Mouse (Mus musculus): Measurements from ENCODE around the gene Scaf4. TPM values are rescaled to one million over a fixed set of nuclear protein-coding genes. Genes with fewer than 3 reads are reported as not detected.

The Scaf4 gene
- polyA plus RNA-seq, 1 experiment from 2014 or later = 17.5 TPM

Other genes starting within 250 kb of the Scaf4 start
- gene Tiam1, start 140.7 kb downstream of the Scaf4 start, polyA plus RNA-seq (2014; fragmentation: Nextera tagmentation; extraction: Ambion mirVana) = 12.0 and 12.6 TPM in 2 replicates
- gene Sod1, start 63.7 kb downstream of the Scaf4 start, polyA plus RNA-seq (2014; fragmentation: Nextera tagmentation; extraction: Ambion mirVana) = 1,040 and 1,157 TPM in 2 replicates
- gene Hunk, start 101.5 kb upstream of the Scaf4 start, polyA plus RNA-seq (2014; fragmentation: Nextera tagmentation; extraction: Ambion mirVana) = 9.7 and 10.4 TPM in 2 replicates

Data from heart, embryonic 14.5 days (tissue).